Mouse (Mus musculus): ENCODE measurements around the gene Dpp7.

DNA sequence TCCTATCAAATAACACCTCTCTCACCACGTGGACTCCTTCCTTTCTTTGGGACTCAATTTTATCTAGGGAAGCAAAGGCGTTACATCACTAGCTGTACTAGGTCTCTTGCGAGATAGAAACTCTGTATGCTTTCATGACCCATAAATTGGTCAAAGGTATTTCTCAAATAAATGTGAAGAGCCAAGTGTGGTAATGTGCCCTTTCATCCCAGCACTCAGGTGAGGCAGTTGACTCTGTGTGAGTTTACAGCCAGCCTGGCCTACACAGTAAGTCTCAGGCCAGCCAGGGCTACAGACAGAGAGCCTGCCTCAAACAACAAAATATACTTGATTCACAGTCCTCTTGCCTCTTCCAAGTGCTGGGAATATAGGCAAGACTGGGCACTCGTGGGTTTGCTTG is 3.7 kb upstream of the Dpp7 start:
- TF ChIP-seq POLR2A (IDR thresholded peaks at IDR 0.05; ENCODE audit: control insufficient read depth, extremely low read depth, insufficient read depth, low read length, poor library complexity) = no peak
- TF ChIP-seq CTCF (IDR thresholded peaks at IDR 0.05; ENCODE audit: borderline replicate concordance, control insufficient read depth, extremely low read depth, insufficient read depth, low read length, poor library complexity) = no peak

All from thymus, adult 2 months (tissue).